Mouse (Mus musculus) thymus, adult 2 months (tissue): ENCODE measurements around the gene Chsy1.

Source experiments
- CTCF ChIP-seq: fragments of 200-500 bp; IDR thresholded peaks from 2 replicates; pipeline ENCODE4 v1.5.1; 2012; ENCODE audit warnings: mild to moderate bottlenecking, control low read depth, low read length, moderate library complexity, borderline replicate concordance; ENCODE audit not compliant: control insufficient read depth, poor library complexity, insufficient read depth; ENCODE audit errors: extremely low read depth
- POLR2A ChIP-seq: fragments of 200-500 bp; IDR thresholded peaks from 2 replicates; pipeline ENCODE4 v1.6.1; 2012; ENCODE audit warnings: mild to moderate bottlenecking, low read length, control low read depth, moderate library complexity; ENCODE audit not compliant: control insufficient read depth, poor library complexity, insufficient read depth; ENCODE audit errors: extremely low read depth

DNA sequence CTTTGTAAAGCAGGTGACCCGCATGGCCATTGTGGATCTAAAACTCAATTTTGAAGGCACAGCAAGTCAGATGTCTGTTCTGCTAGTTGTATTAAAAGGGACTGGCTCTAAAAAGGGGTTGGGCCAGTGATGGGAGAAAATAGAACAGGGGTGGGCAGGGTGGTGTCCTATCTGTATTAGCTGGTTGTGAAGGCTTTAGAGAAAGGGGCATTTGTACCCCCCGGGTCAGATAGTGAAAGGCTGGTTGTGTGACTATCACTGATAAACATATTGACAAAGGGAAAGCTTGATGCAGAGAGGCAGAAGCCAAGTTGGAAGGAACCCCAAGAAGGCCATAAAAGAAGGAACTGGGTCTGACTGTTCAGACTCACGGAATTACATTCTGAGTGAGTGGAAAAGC is 4.2 kb downstream of the Chsy1 start:
- TF ChIP-seq POLR2A (no peak), CTCF (no peak)
